ENCODE assay signal across 8 mouse cellular contexts in the genomic region with DNA sequence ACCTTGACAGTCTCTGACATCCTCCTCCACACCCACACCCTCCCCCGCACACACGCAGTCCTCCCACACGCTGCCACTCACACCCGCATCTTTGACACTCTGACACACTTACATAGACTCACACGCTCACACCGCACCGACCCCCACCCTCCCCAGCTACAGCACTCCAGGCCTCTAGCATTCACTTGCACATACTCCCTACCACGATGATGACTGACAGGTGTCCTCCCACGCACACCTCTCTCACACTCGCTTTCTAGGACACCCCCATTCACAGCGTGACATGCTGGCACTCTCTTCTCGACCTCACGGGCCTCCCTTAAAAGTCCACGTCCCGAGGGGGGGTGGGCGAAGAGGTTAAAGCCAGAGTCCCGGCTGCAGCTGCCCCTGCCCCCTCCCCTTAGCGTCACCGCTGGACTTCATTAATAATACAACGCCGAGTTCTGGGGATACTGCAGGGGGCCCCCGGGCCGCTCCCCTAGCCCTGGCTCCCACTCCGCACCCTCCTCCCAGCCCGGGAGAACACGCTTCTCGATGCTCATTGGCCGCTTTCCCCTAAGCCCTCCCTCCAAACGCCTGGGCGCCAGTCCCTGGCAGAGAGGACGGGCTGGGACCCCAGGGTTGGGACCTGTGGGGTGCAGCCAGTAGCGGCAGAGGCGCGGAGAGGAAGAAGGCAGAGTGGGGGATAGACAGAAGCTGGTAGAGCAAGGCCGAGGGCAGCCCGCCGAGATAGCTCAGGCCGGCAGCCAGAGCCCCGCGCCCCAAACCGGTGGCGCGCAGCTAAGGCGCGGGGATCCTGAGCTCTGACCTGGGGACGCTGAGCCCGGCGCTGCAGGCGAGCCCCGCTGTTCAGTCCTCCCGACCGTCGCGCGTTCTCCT. TPM values are rescaled to one million over a fixed set of nuclear protein-coding genes. Genes with fewer than 3 reads are reported as not detected.
DNase-seq lines count a peak whose midpoint lies in the region; ATAC-seq and TF ChIP-seq lines count a peak whose summit lies in the region.

TSS of gene Ppp1r1b (plus strand) at position 322 of the 879 bp plus-strand sequence.

- H3K27me3 ChIP-seq in C2C12 (ENCODE audit: control insufficient read depth, insufficient read depth, insufficient read length) = peaks cover 71% of the 10 kb centered on the region
- no peaks in the 10 kb centered on the region for H3K27me3 ChIP-seq in Patski
- peaks cover 80% of the 10 kb centered on the region for H3K27me3 ChIP-seq in embryonic facial prominence, embryonic 14.5 days (replicated peaks; ENCODE audit: control insufficient read depth, insufficient read depth, low read length)
- peaks cover 79% of the 10 kb centered on the region for H3K27me3 ChIP-seq in hindbrain, embryonic 11.5 days (ENCODE audit: control insufficient read depth, insufficient read depth, low read length)
- peaks cover 90% of the 10 kb centered on the region for H3K27me3 ChIP-seq in lung, embryonic 15.5 days

- H3K27ac ChIP-seq in embryonic facial prominence, embryonic 14.5 days (replicated peaks; ENCODE audit: low read depth, low read length) = no peak within 1 kb of the TSS
- no peak within 1 kb of the TSS for H3K27ac ChIP-seq in hindbrain, embryonic 11.5 days (ENCODE audit: low read depth, low read length)
- H3K27ac ChIP-seq in lung, embryonic 15.5 days = no peak within 1 kb of the TSS

- peak within 1 kb of the TSS; percentile 56 for H3K9ac ChIP-seq in embryonic facial prominence, embryonic 14.5 days (ENCODE audit: low read depth, low read length)
- peak within 1 kb of the TSS; percentile 35 for H3K9ac ChIP-seq in hindbrain, embryonic 11.5 days (ENCODE audit: low read depth, low read length)
- peak within 1 kb of the TSS; percentile 33 for H3K9ac ChIP-seq in lung, embryonic 15.5 days

- CTCF ChIA-PET in Patski (lab: Charles Lee) = interaction anchor here (0.8 to 1.5 kb wide), 2 partner anchors 41 to 110 kb away, joined by 3 to 4 read pairs; no protein-coding TSS in a partner anchor

- H3K9me3 ChIP-seq in embryonic facial prominence, embryonic 14.5 days (ENCODE audit: control insufficient read depth, low read length) = no peaks in the 10 kb centered on the region
- no peaks in the 10 kb centered on the region for H3K9me3 ChIP-seq in hindbrain, embryonic 11.5 days (ENCODE audit: control insufficient read depth, low read length)
- no peaks in the 10 kb centered on the region for H3K9me3 ChIP-seq in lung, embryonic 15.5 days

- no peak for DNase-seq in Patski (ENCODE audit: low read depth, low spot score)
- peak; percentile 52 for DNase-seq in embryonic facial prominence, embryonic 14.5 days (ENCODE audit: low spot score)
- peak; percentile 67 for DNase-seq in hindbrain, embryonic 11.5 days (ENCODE audit: low spot score)
- no peak for DNase-seq in layer of hippocampus, adult 8-10 months (ENCODE audit: low spot score in 2 of 2)
- DNase-seq in right cerebral cortex, postnatal 25 days = peak; percentile 76
- DNase-seq in c-Kit-positive CD71-positive TER-119-positive erythroid progenitor cells, embryonic 14.5 days (ENCODE audit: low spot score) = no peak

- H3K4me1 ChIP-seq in embryonic facial prominence, embryonic 14.5 days (ENCODE audit: control insufficient read depth, insufficient read depth, low read length) = peaks cover 4% of the 10 kb centered on the region; the same call in 1 of the 2 replicates
- H3K4me1 ChIP-seq in hindbrain, embryonic 11.5 days (replicated peaks; ENCODE audit: control insufficient read depth, insufficient read depth, low read length) = peaks cover 11% of the 10 kb centered on the region
- peaks cover 17% of the 10 kb centered on the region for H3K4me1 ChIP-seq in lung, embryonic 15.5 days

- no peaks in the 10 kb centered on the region for H3K36me3 ChIP-seq in C2C12 (ENCODE audit: control insufficient read depth, insufficient read depth)
- no peaks in the 10 kb centered on the region for H3K36me3 ChIP-seq in embryonic facial prominence, embryonic 14.5 days (ENCODE audit: control insufficient read depth, insufficient read depth, low read length)
- H3K36me3 ChIP-seq in hindbrain, embryonic 11.5 days (ENCODE audit: control insufficient read depth, insufficient read depth, low read length) = no peaks in the 10 kb centered on the region
- no peaks in the 10 kb centered on the region for H3K36me3 ChIP-seq in lung, embryonic 15.5 days

- TF ChIP-seq CTCF in C2C12 (IDR thresholded peaks at IDR 0.05; ENCODE audit: control insufficient read depth, insufficient read depth, insufficient read length) (no peak), Patski (IDR thresholded peaks at IDR 0.05) (no peak)

- H3K79me3 ChIP-seq in C2C12 (ENCODE audit: low read depth) = no peaks in the 10 kb centered on the region

- peak within 1 kb of the TSS; percentile 50 for H3ac ChIP-seq in C2C12 (ENCODE audit: control insufficient read depth, insufficient read length, low read depth)

- WGBS in embryonic facial prominence, embryonic 14.5 days = 0% methylated on average over 40 of the region's 55 CpGs
- under 1% methylated on average over 55 of the region's 55 CpGs for WGBS in hindbrain, embryonic 11.5 days
- WGBS in lung, embryonic 15.5 days = under 1% methylated on average over 55 of the region's 55 CpGs

- H3K79me2 ChIP-seq in C2C12 (ENCODE audit: control insufficient read depth, insufficient read depth) = no peaks in the 10 kb centered on the region

- ATAC-seq in Patski = no peak
- peak; percentile 66; the same call in 1 of the 2 replicates for ATAC-seq in embryonic facial prominence, embryonic 14.5 days (ENCODE audit: low read depth)
- peak; percentile 53; the same call in 1 of the 2 replicates for ATAC-seq in hindbrain, embryonic 11.5 days (ENCODE audit: low FRiP score)
- ATAC-seq in lung, embryonic 15.5 days (ENCODE audit: borderline replicate concordance, extremely low read depth, low FRiP score, low TSS enrichment) = 0 out of 2 replicates have a peak, but pooled peaks have one; percentile 24

- POLR2A ChIA-PET in Patski (lab: Charles Lee) = interaction anchor here (0.6 to 2.1 kb wide), 3 partner anchors 10 to 90 kb away, joined by 3 to 9 read pairs (median 5); partner anchors contain the start of gene Stard3

- H3K4me3 ChIP-seq in C2C12 (ENCODE audit: insufficient read depth, poor library complexity, severe bottlenecking) = no peak within 1 kb of the TSS
- peak within 1 kb of the TSS; percentile 50 for H3K4me3 ChIP-seq in embryonic facial prominence, embryonic 14.5 days (ENCODE audit: low read depth, low read length)
- peak within 1 kb of the TSS; percentile 35 for H3K4me3 ChIP-seq in hindbrain, embryonic 11.5 days (ENCODE audit: low read depth, low read length)
- H3K4me3 ChIP-seq in lung, embryonic 15.5 days = peak within 1 kb of the TSS; percentile 45

- peak within 1 kb of the TSS; percentile 91 for H3K4me2 ChIP-seq in embryonic facial prominence, embryonic 14.5 days (ENCODE audit: low read depth, low read length)
- H3K4me2 ChIP-seq in hindbrain, embryonic 11.5 days (replicated peaks; ENCODE audit: low read depth, low read length) = peak within 1 kb of the TSS; percentile 61
- peak within 1 kb of the TSS; percentile 91 for H3K4me2 ChIP-seq in lung, embryonic 15.5 days

- in situ Hi-C loops in Patski (cut with MboI; ENCODE audit: low pct_unique_long_range_greater_than_20kb) = no loop called here

TF ChIP-seq in C2C12, 6 proteins besides CTCF, POLR2A, EP300 and RAD21:
- TF ChIP-seq MYOG (IDR thresholded peaks at IDR 0.05; ENCODE audit: control insufficient read depth, extremely low read depth, insufficient read length) (no peak), FOSL1 (IDR thresholded peaks at IDR 0.05; ENCODE audit: insufficient read depth, low read length, poor library complexity, severe bottlenecking) (no peak), USF1 (IDR thresholded peaks at IDR 0.05; ENCODE audit: low read depth) (no peak), MAX (IDR thresholded peaks at IDR 0.05) (no peak), MYOD1 (IDR thresholded peaks at IDR 0.05; ENCODE audit: control insufficient read depth, insufficient read length, low read depth) (no peak), CEBPB (IDR thresholded peaks at IDR 0.05; ENCODE audit: low read depth) (no peak)

RNA-seq across cellular contexts. Expression of gene Ppp1r1b, which starts in this region (rescaled TPM):
- polyA plus RNA-seq in C2C12 (2012; fragmentation: generic; extraction: Trizol) = 0.28 TPM
- 19.2 TPM for polyA plus RNA-seq in Patski (2021)
- polyA plus RNA-seq in embryonic facial prominence, embryonic 14.5 days (2014; fragmentation: Nextera tagmentation; extraction: Ambion mirVana) = 4.1 and 5.1 TPM in 2 replicates
- polyA plus RNA-seq in hindbrain, embryonic 11.5 days (2014; fragmentation: Nextera tagmentation; extraction: Ambion mirVana) = 0.29 and 0.70 TPM in 2 replicates
- total RNA-seq in layer of hippocampus, adult 8-10 months (2022) = 10 to 100 TPM; 52.5 to 55.9 (median 53.3) TPM
- 3.5 and 5.5 TPM in 2 replicates for polyA plus RNA-seq in lung, embryonic 15.5 days (2015; fragmentation: Nextera tagmentation; extraction: Ambion mirVana)

Comparison
In these comparisons a context has a peak if more than half of its experiments do, and no peak if none do; other contexts are left out.
1. Peak in DNase-seq, ATAC-seq, H3K4me3 ChIP-seq, H3K9ac ChIP-seq and H3K4me2 ChIP-seq in hindbrain, embryonic 11.5 days; RNA of the gene not detected or under 1 TPM.
2. DNase-seq: peak in embryonic facial prominence, embryonic 14.5 days (single experiment) and right cerebral cortex, postnatal 25 days (single experiment); none in Patski (single experiment), layer of hippocampus, adult 8-10 months (0 of 2) and c-Kit-positive CD71-positive TER-119-positive erythroid progenitor cells, embryonic 14.5 days (single experiment).
3. Peak in every context shown above with its lines, with median percentiles within 50 percentile points of each other: H3K4me2 ChIP-seq and H3K9ac ChIP-seq.